Mouse (Mus musculus): ENCODE data around the gene Gm20441. TPM values are rescaled to one million over a fixed set of nuclear protein-coding genes. Genes with fewer than 3 reads are reported as not detected.
"Not testable (repeated sequence)": the region's sequence is repeated elsewhere in the genome, so short reads cannot be mapped to it uniquely, and the experiment has no call there.

The Gm20441 gene
- total RNA-seq, 2 experiments from 2014 or later, result not detected

GRCm38 (mm10) chr10:75779206-75780174, 1.3 kb downstream of the Gm20441 start:
- DNase-seq, result no peak

GRCm38 (mm10) chr10:75777885-75778284, 2.9 kb downstream of the Gm20441 start:
- no peak for DNase-seq

- no peak for DNase-seq
Observed at GRCm38 (mm10) chr10:75776562-75776961, 4.2 kb downstream of the Gm20441 start.

DNA sequence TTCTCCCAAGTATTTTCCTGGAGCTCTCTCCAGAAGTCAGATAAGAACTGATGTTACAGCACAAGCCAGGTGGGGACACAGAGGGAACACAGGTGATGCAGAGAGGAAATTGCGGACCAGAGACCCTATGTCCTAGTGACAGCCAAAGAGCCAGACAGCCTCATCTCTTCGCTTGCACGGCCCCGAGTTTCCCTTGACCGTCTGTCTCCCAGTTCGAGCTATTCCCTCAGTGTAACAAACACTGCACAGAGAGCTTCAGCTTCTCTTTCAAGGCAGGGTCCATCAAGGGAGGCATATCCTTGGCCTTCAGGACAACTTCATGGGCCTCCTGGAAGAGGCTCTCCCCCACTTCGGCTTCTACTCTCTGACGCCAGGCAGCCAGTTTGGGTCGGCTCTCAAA, 6.2 kb downstream of the Gm20441 start:
- DNase-seq, result no peak

GRCm38 (mm10) chr10:75774102-75774501, 6.7 kb downstream of the Gm20441 start:
- DNase-seq, result no peak

- DNase-seq, result peak; percentile 93
Observed at GRCm38 (mm10) chr10:75772795-75773664, 7.7 kb downstream of the Gm20441 start, which contains the start of gene Ddt. Gene Ddt (minus strand): TSS chr10:75773414.

DNA sequence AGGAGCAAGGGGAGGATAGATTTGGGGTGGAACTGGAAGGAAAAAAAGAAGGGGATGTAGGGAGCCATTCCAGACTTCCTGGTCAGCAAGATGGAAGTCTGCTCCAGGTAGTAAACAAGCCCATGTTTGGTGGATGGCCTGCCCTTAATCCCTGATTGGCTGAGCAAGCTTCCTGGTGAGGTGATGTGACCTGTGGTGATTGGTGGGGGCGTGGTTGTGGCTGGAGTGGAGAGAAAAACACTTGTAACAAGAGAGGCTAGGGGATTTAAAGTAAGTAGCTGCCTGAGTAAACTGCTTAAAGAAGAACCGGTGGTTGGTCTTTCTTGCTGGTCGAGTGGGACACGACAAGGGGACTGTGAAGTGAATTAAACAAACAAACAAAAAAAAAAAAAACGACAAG, 13.0 kb downstream of the Gm20441 start:
- DNase-seq, result not testable (repeated sequence)

GRCm38 (mm10) chr10:75766856-75767255, 13.9 kb downstream of the Gm20441 start:
- DNase-seq, result no peak

DNA sequence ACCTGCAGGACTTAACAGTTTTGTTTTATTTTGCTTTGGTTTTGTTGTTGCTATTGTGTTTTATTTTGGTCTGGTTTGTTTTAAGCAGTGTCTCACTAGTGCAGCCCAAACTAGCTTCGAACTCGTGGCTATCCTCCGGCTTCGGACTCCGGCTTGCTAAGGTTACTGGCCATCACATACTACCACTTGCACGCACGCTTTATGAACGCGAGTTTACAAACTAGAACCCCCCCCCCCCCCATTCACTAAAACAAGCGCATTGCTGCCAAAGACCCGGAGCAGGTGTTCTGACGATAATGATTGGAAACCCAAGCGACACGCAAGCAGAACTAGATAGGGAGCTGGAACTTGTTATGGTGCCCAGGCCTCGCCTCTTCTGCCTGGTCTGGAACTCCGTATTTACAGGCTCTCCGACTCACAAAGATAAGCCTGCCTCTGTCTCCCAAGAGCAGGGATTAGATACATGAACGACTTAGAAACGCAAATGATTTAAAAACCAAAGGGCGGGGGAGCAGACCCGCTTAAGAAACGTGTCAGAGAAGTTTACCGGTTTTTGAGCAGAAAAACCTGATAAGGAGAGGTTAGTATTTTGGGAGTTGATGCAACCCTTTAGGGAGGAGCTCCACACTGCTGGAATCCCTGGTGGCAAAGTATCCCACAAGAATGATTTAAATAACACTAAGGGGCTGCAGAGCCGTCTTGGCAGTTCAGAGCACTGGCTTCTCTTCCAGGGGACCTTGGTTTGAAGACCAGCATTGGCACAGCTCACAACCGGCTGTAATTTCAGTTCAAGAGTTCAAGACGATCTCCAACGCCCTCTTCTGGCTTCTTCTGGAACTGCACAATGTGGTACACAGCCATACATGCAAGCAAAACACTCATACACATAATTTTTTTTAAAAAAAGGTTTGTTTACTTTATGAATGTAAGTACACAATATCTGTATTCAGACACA, 16.0 kb downstream of the Gm20441 start:
- DNase-seq, result peak; percentile 76

DNA sequence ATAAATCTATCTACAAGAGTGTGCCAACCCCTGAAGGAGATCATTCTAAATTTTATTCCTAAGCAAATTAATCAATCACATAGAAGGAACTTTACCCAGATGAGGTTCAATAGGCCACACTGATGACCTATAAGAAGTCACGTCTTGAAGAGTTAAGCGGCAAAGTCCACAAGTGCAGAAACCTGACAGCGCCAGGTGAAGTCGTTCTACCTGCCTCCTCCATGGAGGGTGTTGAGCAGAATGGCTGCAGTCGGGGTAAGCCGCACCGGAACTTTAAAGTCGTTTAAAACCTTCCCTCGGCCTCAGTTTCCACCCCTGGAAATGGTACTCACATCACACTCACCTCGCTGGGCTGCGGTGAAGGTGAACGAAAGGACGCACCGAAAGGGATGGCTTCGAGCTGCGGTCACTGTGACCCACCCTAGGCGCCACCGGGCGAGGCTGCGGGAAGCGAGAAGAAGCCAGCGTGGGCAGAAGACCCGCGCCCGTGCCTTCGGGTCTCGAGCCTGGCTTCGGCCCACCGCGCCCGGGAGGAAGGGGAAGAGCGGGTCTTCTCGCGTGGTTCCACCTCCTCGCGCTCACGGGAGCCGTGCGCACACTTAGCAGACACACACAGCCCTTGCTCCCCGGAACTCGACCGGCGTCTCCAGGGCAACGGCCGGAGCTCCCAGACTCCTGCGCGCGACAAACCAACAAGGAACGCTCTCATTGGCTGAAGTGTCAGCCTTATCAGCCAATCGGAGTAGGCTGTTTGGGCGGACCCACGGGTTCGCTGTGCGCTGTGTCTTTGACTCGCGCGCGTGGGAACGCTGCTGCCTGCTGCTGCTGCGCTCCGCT, 16.9 kb downstream of the Gm20441 start, which contains the start of gene Cabin1:
Gene Cabin1, minus strand, starts transcription at position 660 of the 837 bp plus-strand sequence.
- peak; percentile 97 for DNase-seq

GRCm38 (mm10) chr10:75762413-75762812, 18.3 kb downstream of the Gm20441 start:
- DNase-seq, result no peak

DNA sequence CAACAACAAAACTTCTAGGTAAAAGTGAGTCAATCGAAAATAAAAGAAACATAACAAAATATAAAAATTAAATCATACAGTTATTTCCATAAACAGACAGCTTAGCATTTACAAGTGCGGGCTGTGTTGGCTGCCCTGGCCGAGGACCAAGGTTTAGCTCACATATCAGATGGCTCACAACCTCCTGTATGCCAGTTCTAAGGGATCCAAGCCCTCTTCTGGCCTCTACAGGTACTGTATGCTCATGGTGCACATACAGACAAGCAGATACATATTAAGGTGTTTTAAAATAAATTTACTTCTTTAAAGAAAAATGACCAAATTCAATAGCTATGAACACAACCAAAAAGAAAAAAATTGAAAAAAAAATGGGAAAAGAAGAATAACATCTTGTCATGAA, 20.4 kb downstream of the Gm20441 start:
- no peak for DNase-seq

DNA sequence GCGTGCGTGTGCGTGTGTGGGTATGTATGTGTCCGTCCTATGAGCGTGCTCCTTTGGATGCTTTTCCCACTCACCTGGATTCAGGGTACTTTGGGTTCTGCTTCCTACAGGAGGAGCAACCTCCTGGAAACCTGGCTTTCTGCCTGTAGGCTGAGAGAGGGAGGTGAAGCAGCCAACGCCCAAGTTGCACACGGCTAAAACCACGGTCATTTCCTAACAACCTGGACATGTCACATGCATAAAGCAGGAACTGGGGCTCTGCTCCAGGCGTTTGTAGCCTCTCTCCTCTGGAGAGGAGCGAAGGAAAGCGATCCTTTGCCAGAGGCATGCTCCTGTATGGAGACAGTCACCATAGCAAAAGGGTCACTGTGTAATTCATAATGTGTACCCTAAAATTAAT, 24.0 kb downstream of the Gm20441 start:
- DNase-seq, result no peak

- peak; percentile 88 for DNase-seq
Observed at GRCm38 (mm10) chr10:75744017-75744416, 36.7 kb downstream of the Gm20441 start.

- no peak for DNase-seq
Observed at GRCm38 (mm10) chr10:75743369-75743768, 37.4 kb downstream of the Gm20441 start.

GRCm38 (mm10) chr10:75740866-75741265, 39.9 kb downstream of the Gm20441 start:
- DNase-seq, result peak; percentile 27

DNA sequence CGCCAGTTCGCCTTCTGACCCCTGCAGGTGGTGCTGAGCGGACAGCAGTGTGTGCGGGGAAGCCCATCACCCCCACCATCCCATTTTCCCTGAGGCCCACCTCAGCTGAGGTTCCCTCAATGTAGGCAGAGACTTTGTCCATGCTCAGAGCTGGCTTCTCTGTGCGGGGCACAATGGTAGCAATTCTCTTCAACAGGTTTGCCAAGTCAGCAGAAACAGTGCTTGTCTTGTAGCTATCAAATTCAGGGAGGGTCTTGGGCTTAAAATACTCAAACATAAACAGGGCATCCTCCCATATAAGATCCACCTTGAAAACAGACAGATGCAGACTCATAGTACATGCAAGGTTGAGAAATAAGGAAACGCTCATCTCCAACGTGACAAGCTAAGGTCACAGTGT, 55.3 kb downstream of the Gm20441 start:
- no peak for DNase-seq

Measured in adrenal gland, postnatal 10 days (tissue).